Mouse (Mus musculus): ENCODE measurements at regions not wholly inside any gene's neighbourhood (a gene's known extent, or its start where the extent isn't known, plus 50 kb on each side); places are given as distances from the start of the nearest gene placed in this dataset.

DNA sequence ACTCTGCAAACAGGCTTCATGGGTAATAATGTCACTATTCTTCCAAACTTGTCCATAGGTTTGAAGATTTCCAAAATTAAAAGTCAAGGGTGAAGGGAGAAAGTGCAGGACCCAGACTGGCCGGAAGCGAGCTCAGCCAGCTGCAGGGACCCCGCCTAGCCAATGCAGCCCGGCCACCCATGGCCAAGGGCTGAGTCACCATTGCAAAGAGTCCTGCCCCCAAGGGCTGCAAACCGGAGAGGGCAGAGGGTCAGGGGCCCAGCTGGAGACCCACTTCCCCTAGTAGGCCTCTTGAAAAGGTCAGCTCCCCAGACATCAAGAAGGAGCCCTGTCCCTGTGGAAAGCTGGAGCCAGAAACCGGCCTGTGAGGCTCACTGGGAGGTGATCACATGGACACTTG, 77.0 kb downstream of the 3100002H09Rik start:
- TF ChIP-seq CTCF (IDR thresholded peaks at IDR 0.05; ENCODE audit: extremely low read depth, insufficient read depth, low read length), result no peak
- no peak for TF ChIP-seq POLR2A (IDR thresholded peaks at IDR 0.05; ENCODE audit: extremely low read depth, insufficient read depth, low read length)

Data from cortical plate, adult 2 months (tissue).